Mouse (Mus musculus): ENCODE results near the gene Slc2a13. TPM values are rescaled to one million over a fixed set of nuclear protein-coding genes. Genes with fewer than 3 reads are reported as not detected.

Gene Slc2a13
- polyA plus RNA-seq, 1 experiment from 2014 or later, result 2.7 TPM

DNA sequence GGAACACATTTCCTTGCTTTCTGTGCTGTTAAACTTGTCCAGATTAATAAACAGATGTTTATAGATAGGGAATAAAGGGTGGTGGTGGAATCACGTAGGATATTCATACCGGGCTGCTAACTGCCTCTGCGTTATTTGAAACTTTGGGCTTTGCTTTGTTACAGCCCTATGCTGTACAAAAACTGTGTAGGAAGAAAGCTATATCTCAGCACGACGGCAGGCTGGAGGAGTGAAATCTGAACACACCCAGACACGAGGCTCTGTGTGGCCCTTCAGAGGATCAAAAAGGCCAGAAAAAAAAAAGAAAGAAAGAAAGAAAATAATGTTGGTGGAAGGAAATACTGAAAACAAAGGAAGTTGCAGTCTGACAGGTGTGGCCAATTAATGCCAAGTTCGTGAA is 166.1 kb downstream of the Slc2a13 start:
- no peaks in the 10 kb centered on the region for H3K4me1 ChIP-seq
- no peaks in the 10 kb centered on the region for H3K27me3 ChIP-seq (replicated peaks)
- H3K9me3 ChIP-seq, result no peaks in the 10 kb centered on the region
- H3K36me3 ChIP-seq, result no peaks in the 10 kb centered on the region
- no peak overlapping the region for H3K4me2 ChIP-seq (replicated peaks)
- H3K27ac ChIP-seq, result no peak overlapping the region
- H3K4me3 ChIP-seq, result no peak overlapping the region
- no peak overlapping the region for H3K9ac ChIP-seq
- WGBS, result 64% methylated on average over 7 of the region's 7 CpGs
- no peak for ATAC-seq (ENCODE audit: low FRiP score, low read depth)

DNA sequence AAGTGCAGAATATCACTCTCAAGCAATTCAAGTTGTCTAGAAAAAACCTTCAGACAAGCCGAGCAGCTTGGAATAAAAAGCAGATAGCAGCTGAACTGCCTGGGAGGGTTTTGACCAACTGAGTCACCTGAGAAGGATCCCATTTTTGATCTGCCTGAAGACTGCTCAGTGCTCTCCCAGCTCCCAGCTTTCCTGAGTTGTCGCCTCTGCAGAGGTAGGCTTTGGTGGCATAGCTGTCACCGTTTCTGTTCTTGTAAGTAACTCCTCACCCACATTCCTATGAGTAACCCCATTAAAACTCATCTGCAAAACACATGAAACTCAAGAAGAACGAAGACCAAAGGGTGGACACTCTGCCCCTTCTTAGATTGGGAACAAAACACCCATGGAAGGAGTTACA is 177.9 kb downstream of the Slc2a13 start:
- ATAC-seq (ENCODE audit: low FRiP score, low read depth), result no peak
- Histone ChIP-seq H3K27ac (no peak overlapping the region), H3K36me3 (no peaks in the 10 kb centered on the region), H3K27me3 (replicated peaks) (no peaks in the 10 kb centered on the region), H3K4me3 (no peak overlapping the region), H3K9me3 (no peaks in the 10 kb centered on the region), H3K9ac (no peak overlapping the region), H3K4me2 (replicated peaks) (no peak overlapping the region), H3K4me1 (no peaks in the 10 kb centered on the region)
- WGBS, result 85% methylated on average over 4 of the region's 4 CpGs

DNA sequence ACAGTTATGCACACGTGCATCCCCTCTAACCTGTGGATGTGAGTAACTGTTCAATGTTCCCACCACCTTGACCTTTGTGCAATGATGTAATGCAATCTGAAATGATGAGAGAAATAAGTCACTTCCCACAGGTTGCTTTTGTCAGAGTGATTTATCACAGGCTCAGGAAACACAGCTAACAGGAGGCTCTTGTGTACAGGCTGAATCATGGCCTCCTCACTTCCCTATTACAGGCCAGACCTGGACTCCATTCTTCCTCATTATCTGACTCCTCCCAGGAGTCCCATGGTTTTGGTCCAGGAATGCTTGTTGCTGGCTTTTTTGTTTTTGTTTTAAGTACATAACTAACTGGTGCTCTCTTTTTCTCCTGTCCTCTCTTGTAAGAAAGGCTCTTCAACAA is 189.4 kb downstream of the Slc2a13 start:
- no peak overlapping the region for H3K4me2 ChIP-seq (replicated peaks)
- H3K9ac ChIP-seq, result no peak overlapping the region
- no peaks in the 10 kb centered on the region for H3K9me3 ChIP-seq
- 94% methylated on average over 1 of the region's 1 CpGs for WGBS
- H3K4me1 ChIP-seq, result no peaks in the 10 kb centered on the region
- H3K4me3 ChIP-seq, result no peak overlapping the region
- no peak for ATAC-seq (ENCODE audit: low FRiP score, low read depth)
- no peaks in the 10 kb centered on the region for H3K27me3 ChIP-seq (replicated peaks)
- no peaks in the 10 kb centered on the region for H3K36me3 ChIP-seq
- H3K27ac ChIP-seq, result no peak overlapping the region

DNA sequence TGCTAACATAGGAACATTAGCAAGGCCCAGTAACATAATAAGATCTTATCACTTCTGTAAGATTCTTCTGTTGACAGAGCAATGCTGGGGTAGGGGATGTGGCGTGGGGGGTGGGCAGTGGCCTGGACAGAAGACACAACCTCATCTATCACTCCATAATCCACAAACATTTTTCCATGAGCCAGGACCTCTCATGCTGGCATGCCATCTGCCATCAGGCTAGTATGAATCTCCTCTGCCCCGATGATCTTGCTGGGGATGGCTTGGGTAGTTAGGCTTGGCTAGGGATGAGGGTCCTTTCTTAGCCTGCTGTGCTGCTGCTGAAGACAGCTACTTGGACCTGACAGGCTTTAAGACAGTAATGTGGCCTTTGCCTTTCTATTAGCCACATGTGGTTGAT is 190.5 kb downstream of the Slc2a13 start:
- no peak overlapping the region for H3K4me2 ChIP-seq (replicated peaks)
- no peaks in the 10 kb centered on the region for H3K4me1 ChIP-seq
- H3K27me3 ChIP-seq (replicated peaks), result no peaks in the 10 kb centered on the region
- H3K27ac ChIP-seq, result no peak overlapping the region
- no peak overlapping the region for H3K9ac ChIP-seq
- H3K9me3 ChIP-seq, result no peaks in the 10 kb centered on the region
- no peak overlapping the region for H3K4me3 ChIP-seq
- 97% methylated on average over 2 of the region's 2 CpGs for WGBS
- ATAC-seq (ENCODE audit: low FRiP score, low read depth), result no peak
- H3K36me3 ChIP-seq, result no peaks in the 10 kb centered on the region

DNA sequence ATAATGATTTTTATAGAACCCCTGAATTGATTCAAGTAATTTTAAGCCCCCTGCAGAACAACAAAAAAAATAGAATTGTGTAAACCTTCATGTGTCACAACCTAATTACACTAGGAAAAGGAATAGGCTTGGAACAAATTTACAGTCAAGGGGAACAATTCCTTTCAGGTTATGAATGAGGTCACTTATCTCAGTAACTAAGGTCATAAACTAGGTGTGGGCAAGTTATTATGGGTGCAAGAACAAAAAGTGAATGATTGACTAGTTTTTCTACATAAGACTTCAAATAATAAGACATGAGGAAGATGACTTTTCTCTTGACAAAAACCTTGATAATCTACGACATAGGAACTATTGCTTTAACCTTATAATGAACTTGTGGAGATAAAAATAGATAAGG is 191.2 kb downstream of the Slc2a13 start:
- no peak for ATAC-seq (ENCODE audit: low FRiP score, low read depth)
- H3K9ac ChIP-seq, result no peak overlapping the region
- no peaks in the 10 kb centered on the region for H3K36me3 ChIP-seq
- H3K4me3 ChIP-seq, result no peak overlapping the region
- no peaks in the 10 kb centered on the region for H3K27me3 ChIP-seq (replicated peaks)
- no peak overlapping the region for H3K27ac ChIP-seq
- 96% methylated on average over 1 of the region's 1 CpGs for WGBS
- H3K9me3 ChIP-seq, result no peaks in the 10 kb centered on the region
- no peaks in the 10 kb centered on the region for H3K4me1 ChIP-seq
- H3K4me2 ChIP-seq (replicated peaks), result no peak overlapping the region

DNA sequence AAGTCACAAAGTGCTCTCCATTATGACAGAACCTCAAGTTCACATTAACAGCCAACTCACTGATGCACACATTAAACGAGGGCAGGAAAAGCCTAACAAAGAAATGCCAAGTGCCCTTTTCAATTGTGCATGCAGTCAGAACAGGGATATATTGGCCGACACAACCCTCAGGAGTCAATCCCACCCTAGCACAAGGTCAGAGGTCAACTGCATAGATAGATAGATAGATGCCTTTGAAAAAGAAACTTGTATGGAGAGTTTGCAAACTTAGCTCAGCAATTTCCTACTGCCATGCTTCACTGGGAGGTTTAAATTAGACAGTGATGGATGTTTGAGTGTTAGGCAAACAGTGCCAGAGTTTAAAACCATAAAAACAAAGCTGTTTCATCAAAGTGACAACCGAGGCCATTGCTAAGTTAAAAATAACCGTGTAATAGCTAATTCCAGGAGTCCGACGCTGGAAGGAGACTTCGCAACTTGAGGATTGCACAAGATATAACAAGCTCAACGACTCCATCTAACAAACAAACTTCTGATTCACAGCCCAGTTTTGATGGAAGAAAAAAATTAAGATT is 194.2 kb downstream of the Slc2a13 start:
- WGBS, result 18% methylated on average over 8 of the region's 8 CpGs
- Histone ChIP-seq H3K4me2 (replicated peaks) (no peak overlapping the region), H3K4me3 (no peak overlapping the region), H3K36me3 (no peaks in the 10 kb centered on the region), H3K27ac (no peak overlapping the region), H3K27me3 (replicated peaks) (no peaks in the 10 kb centered on the region), H3K9ac (no peak overlapping the region), H3K9me3 (no peaks in the 10 kb centered on the region), H3K4me1 (no peaks in the 10 kb centered on the region)
- ATAC-seq (ENCODE audit: low FRiP score, low read depth), result no peak

DNA sequence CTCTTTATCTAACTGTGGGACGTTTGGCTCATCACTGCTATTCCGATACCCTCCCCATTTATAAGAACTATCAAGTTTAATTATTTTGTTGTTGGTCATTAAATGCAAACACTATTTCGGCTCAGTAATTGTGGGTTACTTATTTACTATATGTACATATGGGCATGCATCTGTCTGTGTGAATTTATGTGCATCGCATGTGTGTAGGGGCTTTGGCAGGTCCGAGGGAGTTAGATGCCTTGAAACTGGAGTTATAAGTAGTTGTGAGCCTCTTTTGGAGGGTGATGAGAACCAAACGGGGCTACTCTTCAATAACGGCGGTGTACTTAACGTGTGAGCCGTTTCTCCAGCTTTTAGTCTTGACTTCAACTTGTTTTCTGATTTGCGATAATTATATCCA is 195.5 kb downstream of the Slc2a13 start:
- H3K36me3 ChIP-seq, result no peaks in the 10 kb centered on the region
- H3K27ac ChIP-seq, result no peak overlapping the region
- no peak for ATAC-seq (ENCODE audit: low FRiP score, low read depth)
- no peak overlapping the region for H3K4me2 ChIP-seq (replicated peaks)
- H3K4me1 ChIP-seq, result peaks cover 6% of the 10 kb centered on the region; the same call in 1 of the 2 replicates
- 89% methylated on average over 11 of the region's 11 CpGs for WGBS
- no peak overlapping the region for H3K9ac ChIP-seq
- no peak overlapping the region for H3K4me3 ChIP-seq
- no peaks in the 10 kb centered on the region for H3K9me3 ChIP-seq
- no peaks in the 10 kb centered on the region for H3K27me3 ChIP-seq (replicated peaks)

DNA sequence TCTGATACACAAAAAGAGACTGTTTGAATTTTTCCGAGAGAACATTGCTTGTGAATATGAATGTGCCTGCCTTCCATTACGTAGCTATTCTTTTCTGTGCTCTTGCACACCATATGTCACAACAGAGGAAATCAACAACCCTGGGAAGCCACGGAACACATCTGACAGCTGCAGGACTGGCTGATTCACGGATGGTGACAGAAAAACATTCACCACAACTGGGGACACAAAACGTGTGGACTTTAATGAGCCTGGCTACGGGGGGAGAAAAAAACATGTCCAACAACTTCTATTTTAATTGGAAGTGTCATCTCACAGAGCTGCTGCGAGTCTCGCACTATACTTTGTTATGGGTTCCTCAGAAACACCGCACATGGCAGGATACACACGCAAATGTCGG is 196.0 kb downstream of the Slc2a13 start:
- H3K27ac ChIP-seq, result no peak overlapping the region
- no peaks in the 10 kb centered on the region for H3K36me3 ChIP-seq
- no peaks in the 10 kb centered on the region for H3K9me3 ChIP-seq
- peaks cover 10% of the 10 kb centered on the region for H3K4me1 ChIP-seq
- H3K9ac ChIP-seq, result no peak overlapping the region
- no peak overlapping the region for H3K4me3 ChIP-seq
- H3K4me2 ChIP-seq (replicated peaks), result no peak overlapping the region
- no peaks in the 10 kb centered on the region for H3K27me3 ChIP-seq (replicated peaks)
- 62% methylated on average over 11 of the region's 11 CpGs for WGBS
- ATAC-seq (ENCODE audit: low FRiP score, low read depth), result no peak

DNA sequence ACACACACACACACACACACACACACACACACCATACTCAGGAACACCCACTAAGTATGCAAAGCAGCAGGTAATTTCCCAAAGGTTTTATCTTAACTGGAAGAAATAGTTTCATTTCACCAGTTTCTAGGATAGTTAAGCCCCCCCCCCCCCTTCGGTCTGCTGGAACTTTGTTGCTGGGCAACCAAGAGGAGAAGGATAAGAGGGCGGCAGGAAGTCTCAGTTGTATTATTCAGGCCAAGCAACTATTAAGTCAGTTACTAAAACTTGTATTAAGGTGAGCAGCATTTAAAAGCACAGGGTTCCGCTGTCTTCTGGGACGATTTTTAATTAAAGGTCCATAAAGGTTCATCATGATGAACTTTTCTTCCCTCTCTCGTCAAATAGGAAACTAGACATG is 198.6 kb downstream of the Slc2a13 start:
- Histone ChIP-seq H3K27ac (no peak overlapping the region), H3K4me2 (replicated peaks) (no peak overlapping the region), H3K36me3 (no peaks in the 10 kb centered on the region), H3K4me3 (no peak overlapping the region), H3K27me3 (replicated peaks) (no peaks in the 10 kb centered on the region), H3K9me3 (no peaks in the 10 kb centered on the region), H3K9ac (no peak overlapping the region), H3K4me1 (peaks cover 15% of the 10 kb centered on the region)
- ATAC-seq (ENCODE audit: low FRiP score, low read depth), result no peak
- 48% methylated on average over 5 of the region's 5 CpGs for WGBS

DNA sequence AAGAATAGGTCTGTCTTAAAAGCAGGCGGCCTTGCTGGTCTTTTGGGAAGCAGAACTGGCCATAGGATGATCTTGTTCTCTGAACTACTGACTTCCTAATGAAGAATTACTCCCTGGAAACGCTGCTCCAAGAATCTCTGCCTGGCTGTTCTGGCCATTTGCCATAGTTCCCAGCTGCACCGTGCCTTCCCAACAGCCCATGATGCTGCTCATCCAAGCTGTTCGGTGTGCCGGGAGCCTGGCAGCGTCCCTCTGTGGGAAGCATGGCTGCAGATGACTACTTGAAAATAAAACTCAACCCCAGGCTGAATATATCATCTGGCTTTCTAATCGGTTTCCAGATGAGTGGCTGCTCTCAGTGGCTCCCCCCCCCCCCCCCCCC is 199.9 kb downstream of the Slc2a13 start:
- no peak overlapping the region for H3K9ac ChIP-seq
- 35% methylated on average over 7 of the region's 7 CpGs for WGBS
- no peaks in the 10 kb centered on the region for H3K9me3 ChIP-seq
- H3K4me3 ChIP-seq, result no peak overlapping the region
- no peak overlapping the region for H3K4me2 ChIP-seq (replicated peaks)
- peaks cover 15% of the 10 kb centered on the region for H3K4me1 ChIP-seq
- ATAC-seq (ENCODE audit: low FRiP score, low read depth), result peak; percentile 70; the same call in 1 of the 2 replicates
- no peak overlapping the region for H3K27ac ChIP-seq
- H3K27me3 ChIP-seq (replicated peaks), result no peaks in the 10 kb centered on the region
- no peaks in the 10 kb centered on the region for H3K36me3 ChIP-seq

DNA sequence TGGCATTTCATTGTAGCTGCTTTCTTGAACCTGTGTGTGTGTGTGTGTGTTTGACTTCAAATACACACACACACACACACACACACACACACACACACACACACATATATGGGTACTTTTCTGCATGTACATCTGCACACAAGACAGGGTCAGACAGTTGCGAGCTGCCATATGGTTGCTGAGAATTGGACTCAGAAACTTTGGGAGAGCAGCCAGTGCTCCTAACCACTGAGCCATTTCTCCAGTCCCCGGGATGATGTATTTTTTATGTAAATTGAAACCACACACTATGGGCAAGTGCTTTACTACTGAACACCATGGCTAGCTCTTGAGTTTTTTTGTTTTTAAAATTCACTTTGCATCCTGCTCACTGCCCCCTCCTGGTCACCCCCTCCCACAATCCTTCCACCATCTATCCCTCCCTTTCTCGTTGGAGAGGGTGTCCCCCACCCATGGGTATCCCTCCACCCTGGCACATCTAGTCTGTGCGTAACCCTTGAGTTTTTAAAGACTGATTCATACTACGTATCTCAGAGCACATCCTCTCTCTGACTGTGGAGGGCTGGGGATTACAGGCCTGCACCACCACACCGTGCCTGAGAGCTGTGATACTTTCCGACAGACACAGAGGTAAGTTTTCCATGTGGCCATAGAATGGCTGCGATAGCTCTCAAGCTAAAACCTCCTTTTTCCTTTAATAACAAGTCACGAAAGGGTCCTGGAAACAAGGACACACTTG is 200.4 kb downstream of the Slc2a13 start:
- no peak overlapping the region for H3K27ac ChIP-seq
- H3K9ac ChIP-seq, result no peak overlapping the region
- WGBS, result 82% methylated on average over 9 of the region's 9 CpGs
- ATAC-seq (ENCODE audit: low FRiP score, low read depth), result peak; percentile 48; the same call in 1 of the 2 replicates
- no peak overlapping the region for H3K4me2 ChIP-seq (replicated peaks)
- no peaks in the 10 kb centered on the region for H3K36me3 ChIP-seq
- no peaks in the 10 kb centered on the region for H3K27me3 ChIP-seq (replicated peaks)
- peaks cover 15% of the 10 kb centered on the region for H3K4me1 ChIP-seq
- no peaks in the 10 kb centered on the region for H3K9me3 ChIP-seq
- H3K4me3 ChIP-seq, result no peak overlapping the region

DNA sequence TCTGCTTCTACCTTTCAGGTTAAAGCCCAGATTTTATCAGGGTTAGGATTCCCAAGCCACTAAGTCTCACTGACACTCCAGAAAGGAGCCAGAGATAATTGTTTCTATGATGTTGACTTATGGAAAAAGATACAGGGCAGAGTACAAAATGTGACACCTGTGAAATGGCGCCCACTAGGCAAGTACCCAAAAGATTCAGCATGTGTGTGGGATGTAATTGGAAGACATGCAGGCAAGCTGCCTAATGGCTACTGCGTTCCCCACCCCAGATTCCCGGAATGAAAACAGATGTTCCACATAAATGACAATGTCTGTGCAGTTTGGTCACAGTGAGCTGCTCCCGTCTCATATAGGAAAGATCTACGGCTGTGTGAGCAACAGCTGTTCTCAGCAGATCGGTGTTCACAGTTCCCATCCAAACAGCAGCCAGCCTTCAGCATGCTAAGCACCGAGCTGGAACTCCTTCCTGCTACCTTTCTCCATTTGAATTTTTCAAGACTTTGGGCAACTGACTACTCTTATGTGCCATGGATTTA is 201.1 kb downstream of the Slc2a13 start:
- Histone ChIP-seq H3K4me2 (replicated peaks) (no peak overlapping the region), H3K9me3 (no peaks in the 10 kb centered on the region), H3K4me3 (no peak overlapping the region), H3K9ac (no peak overlapping the region), H3K4me1 (peaks cover 15% of the 10 kb centered on the region), H3K36me3 (no peaks in the 10 kb centered on the region), H3K27me3 (replicated peaks) (no peaks in the 10 kb centered on the region), H3K27ac (no peak overlapping the region)
- ATAC-seq (ENCODE audit: low FRiP score, low read depth), result no peak; the same call in 1 of the 2 replicates
- WGBS, result 49% methylated on average over 7 of the region's 7 CpGs
